Mouse (Mus musculus): ENCODE results near the gene Cpt1b.

Gene Cpt1b

GRCm38 (mm10) chr15:89425711-89426121, at the start of gene Cpt1b:
Cpt1b (minus strand) TSS chr15:89425863.
- no peak for DNase-seq (ENCODE audit: low spot score)

GRCm38 (mm10) chr15:89475293-89475600, 49.6 kb upstream of the Cpt1b start:
- DNase-seq (ENCODE audit: low spot score), result no peak

- no peak for DNase-seq (ENCODE audit: low spot score)
Measured at GRCm38 (mm10) chr15:89474596-89475292, 49.1 kb upstream of the Cpt1b start.

- DNase-seq (ENCODE audit: low spot score), result no peak
Measured at GRCm38 (mm10) chr15:89473921-89474320, 48.3 kb upstream of the Cpt1b start.

GRCm38 (mm10) chr15:89473370-89473769, 47.7 kb upstream of the Cpt1b start:
- no peak for DNase-seq (ENCODE audit: low spot score)

GRCm38 (mm10) chr15:89471476-89471875, 45.8 kb upstream of the Cpt1b start:
- no peak for DNase-seq (ENCODE audit: low spot score)

- DNase-seq (ENCODE audit: low spot score), result peak; percentile 56
Measured at GRCm38 (mm10) chr15:89468577-89468976, 42.9 kb upstream of the Cpt1b start.

GRCm38 (mm10) chr15:89465052-89465451, 39.4 kb upstream of the Cpt1b start:
- no peak for DNase-seq (ENCODE audit: low spot score)

GRCm38 (mm10) chr15:89463334-89464235, 37.9 kb upstream of the Cpt1b start:
- no peak for DNase-seq (ENCODE audit: low spot score)

- DNase-seq (ENCODE audit: low spot score), result no peak
Measured at GRCm38 (mm10) chr15:89462176-89462575, 36.5 kb upstream of the Cpt1b start.

GRCm38 (mm10) chr15:89461321-89461720, 35.7 kb upstream of the Cpt1b start:
- no peak for DNase-seq (ENCODE audit: low spot score)

- DNase-seq (ENCODE audit: low spot score), result no peak
Measured at GRCm38 (mm10) chr15:89460298-89460697, 34.6 kb upstream of the Cpt1b start.

GRCm38 (mm10) chr15:89459821-89460220, 34.2 kb upstream of the Cpt1b start:
- no peak for DNase-seq (ENCODE audit: low spot score)

- no peak for DNase-seq (ENCODE audit: low spot score)
Measured at GRCm38 (mm10) chr15:89458942-89459341, 33.3 kb upstream of the Cpt1b start.

GRCm38 (mm10) chr15:89455642-89456041, 30.0 kb upstream of the Cpt1b start:
- no peak for DNase-seq (ENCODE audit: low spot score)

GRCm38 (mm10) chr15:89454857-89455256, 29.2 kb upstream of the Cpt1b start:
- DNase-seq (ENCODE audit: low spot score), result no peak

- DNase-seq (ENCODE audit: low spot score), result peak; percentile 51
Measured at GRCm38 (mm10) chr15:89453865-89454478, 28.3 kb upstream of the Cpt1b start, which contains the start of gene Mapk8ip2. Mapk8ip2 (plus strand) TSS chr15:89453913.

- peak; percentile 82 for DNase-seq (ENCODE audit: low spot score)
Measured at GRCm38 (mm10) chr15:89452906-89453864, 27.5 kb upstream of the Cpt1b start.

- DNase-seq (ENCODE audit: low spot score), result no peak
Measured at GRCm38 (mm10) chr15:89442486-89443070, 16.9 kb upstream of the Cpt1b start.

GRCm38 (mm10) chr15:89435878-89436277, 10.2 kb upstream of the Cpt1b start:
- no peak for DNase-seq (ENCODE audit: low spot score)

- no peak for DNase-seq (ENCODE audit: low spot score)
Measured at GRCm38 (mm10) chr15:89434136-89434535, 8.5 kb upstream of the Cpt1b start.
